Mouse (Mus musculus) MEL (cell line): ENCODE results near the gene B3gnt7. TPM values are rescaled to one million over a fixed set of nuclear protein-coding genes. Genes with fewer than 3 reads are reported as not detected.

ENCODE experiments used
- DNase-seq: peaks from one replicate; pipeline ENCODE4 v3.0.0; 2011; ENCODE audit warnings: low read depth, low spot score
- H3K27ac ChIP-seq: 2 replicates; pipeline ENCODE4 v1.5.1; 2012; ENCODE audit warnings: low read depth, mild to moderate bottlenecking, control low read depth, low read length, moderate library complexity; ENCODE audit not compliant: control insufficient read depth
- H3K27me3 ChIP-seq, 2 experiments: fragments of 150-350 bp in 1 of 2; sonication (generic) in 1 of 2; 2 replicates each; pipeline ENCODE4 v1.6.1; 2012; ENCODE audit warnings: low read length in 2 of 2, mild to moderate bottlenecking in 2 of 2, improper control_type of control experiment in 1 of 2, moderate library complexity in 1 of 2; ENCODE audit not compliant: insufficient read depth in 2 of 2, control insufficient read depth in 1 of 2
- H3K36me3 ChIP-seq, 2 experiments: 2 replicates each; pipeline ENCODE4 v1.6.1; 2012 to 2014; ENCODE audit warnings: low read length in 2 of 2, improper control_type of control experiment in 1 of 2, inconsistent platforms in 1 of 2, mild to moderate bottlenecking in 1 of 2; ENCODE audit not compliant: insufficient read depth in 2 of 2, control insufficient read depth in 1 of 2
- H3K4me1 ChIP-seq, 2 experiments: fragments of 150-350 bp in 1 of 2; sonication (generic) in 1 of 2; 2 replicates each; pipeline ENCODE4 v1.6.1; 2012; ENCODE audit warnings: low read length in 2 of 2, improper control_type of control experiment in 1 of 2, mild to moderate bottlenecking in 1 of 2; ENCODE audit not compliant: insufficient read depth in 2 of 2, control insufficient read depth in 1 of 2
- H3K4me3 ChIP-seq, 2 experiments: fragments of 150-350 bp in 1 of 2; sonication (generic) in 1 of 2; 2 replicates each; pipeline ENCODE4 v1.5.1; 2012; ENCODE audit warnings: low read depth in 2 of 2, low read length in 2 of 2, mild to moderate bottlenecking in 2 of 2, moderate library complexity in 2 of 2, control low read depth in 1 of 2, improper control_type of control experiment in 1 of 2; ENCODE audit not compliant: control insufficient read depth in 1 of 2, insufficient read depth in 1 of 2
- H3K79me2 ChIP-seq: 2 replicates; pipeline ENCODE4 v1.6.1; 2012; ENCODE audit warnings: mild to moderate bottlenecking, low read length, moderate library complexity; ENCODE audit not compliant: control insufficient read depth, poor library complexity, insufficient read depth
- H3K9ac ChIP-seq: 2 replicates; pipeline ENCODE4 v1.6.1; 2012; ENCODE audit warnings: low read depth, mild to moderate bottlenecking, control low read depth, low read length, moderate library complexity; ENCODE audit not compliant: control insufficient read depth, poor library complexity, severe bottlenecking
- H3K9me3 ChIP-seq: fragments of 150-350 bp; sonication (generic); replicated peaks from 2 replicates; pipeline ENCODE4 v1.6.1; 2012; ENCODE audit warnings: mild to moderate bottlenecking, low read length, improper control_type of control experiment, moderate library complexity; ENCODE audit not compliant: insufficient read depth
- CHD1 ChIP-seq: IDR thresholded peaks from 2 replicates; pipeline ENCODE4 v1.6.1; 2012; ENCODE audit warnings: low read depth, mild to moderate bottlenecking, inconsistent platforms, low read length, improper control_type of control experiment
- CTCF ChIP-seq, 3 experiments: IDR thresholded peaks in 2 of 3; conservative IDR thresholded peaks in 1 of 3; 2 replicates each; pipeline ENCODE4 v1.5.1; 2011 to 2012; ENCODE audit warnings: low read length in 3 of 3, low read depth in 2 of 3, mild to moderate bottlenecking in 2 of 3, improper control_type of control experiment in 1 of 3, inconsistent platforms in 1 of 3, mixed read lengths in 1 of 3, moderate library complexity in 1 of 3; ENCODE audit not compliant: control insufficient read depth in 1 of 3, insufficient read depth in 1 of 3, poor library complexity in 1 of 3, severe bottlenecking in 1 of 3
- ELF1 ChIP-seq: IDR thresholded peaks from 2 replicates; pipeline ENCODE4 v1.6.1; 2014; ENCODE audit warnings: low read depth, mild to moderate bottlenecking, inconsistent platforms, low read length, improper control_type of control experiment, moderate library complexity
- EP300 ChIP-seq, 2 experiments: IDR thresholded peaks; 2 replicates each; pipeline ENCODE4 v1.6.1; 2011; ENCODE audit warnings: improper control_type of control experiment in 2 of 2, low read length in 2 of 2, low read depth in 1 of 2, mild to moderate bottlenecking in 1 of 2
- ETS1 ChIP-seq: IDR thresholded peaks from 2 replicates; pipeline ENCODE4 v1.6.1; 2012; ENCODE audit warnings: low read depth, mild to moderate bottlenecking, inconsistent platforms, low read length, improper control_type of control experiment, moderate library complexity
- GABPA ChIP-seq: IDR thresholded peaks from 2 replicates; pipeline ENCODE4 v1.6.1; 2012; ENCODE audit warnings: low read depth, mild to moderate bottlenecking, inconsistent platforms, low read length, improper control_type of control experiment, moderate library complexity
- GATA1 ChIP-seq: IDR thresholded peaks from 2 replicates; pipeline ENCODE4 v1.6.1; 2011; ENCODE audit warnings: low read depth, low read length, improper control_type of control experiment
- HCFC1 ChIP-seq: IDR thresholded peaks from 2 replicates; pipeline ENCODE4 v1.6.1; 2012; ENCODE audit warnings: low read depth, mild to moderate bottlenecking, inconsistent platforms, low read length, improper control_type of control experiment, moderate library complexity
- MAFK ChIP-seq: IDR thresholded peaks from 2 replicates; pipeline ENCODE4 v1.6.1; 2011; ENCODE audit warnings: low read depth, mild to moderate bottlenecking, low read length, improper control_type of control experiment, borderline replicate concordance
- MAX ChIP-seq: IDR thresholded peaks from 2 replicates; pipeline ENCODE4 v1.6.1; 2011; ENCODE audit warnings: low read length, improper control_type of control experiment
- MAZ ChIP-seq: IDR thresholded peaks from 2 replicates; pipeline ENCODE4 v1.6.1; 2012; ENCODE audit warnings: low read depth, mild to moderate bottlenecking, inconsistent platforms, low read length, improper control_type of control experiment
- MEF2A ChIP-seq: IDR thresholded peaks from 2 replicates; pipeline ENCODE4 v1.6.1; 2014; ENCODE audit warnings: low read depth, mild to moderate bottlenecking, inconsistent platforms, low read length, improper control_type of control experiment; ENCODE audit not compliant: poor library complexity, insufficient replicate concordance, severe bottlenecking; ENCODE audit errors: extremely low read depth
- MXI1 ChIP-seq: IDR thresholded peaks from 2 replicates; pipeline ENCODE4 v1.6.1; 2011; ENCODE audit warnings: mild to moderate bottlenecking, low read depth, low read length, improper control_type of control experiment
- MYB ChIP-seq: IDR thresholded peaks from 2 replicates; pipeline ENCODE4 v1.6.1; 2011; ENCODE audit warnings: mild to moderate bottlenecking, low read depth, low read length, improper control_type of control experiment
- POLR2A ChIP-seq, 2 experiments: IDR thresholded peaks; 2 replicates each; pipeline ENCODE4 v1.6.1; 2011 to 2012; ENCODE audit warnings: low read length in 2 of 2, mild to moderate bottlenecking in 2 of 2, control low read depth in 1 of 2, improper control_type of control experiment in 1 of 2, low read depth in 1 of 2, moderate library complexity in 1 of 2; ENCODE audit not compliant: control insufficient read depth in 1 of 2, insufficient read depth in 1 of 2, poor library complexity in 1 of 2
- POLR2AphosphoS2 ChIP-seq: IDR thresholded peaks from 2 replicates; pipeline ENCODE4 v1.6.1; 2011; ENCODE audit warnings: low read length, improper control_type of control experiment
- RCOR1 ChIP-seq: IDR thresholded peaks from 2 replicates; pipeline ENCODE4 v1.6.1; 2012; ENCODE audit warnings: low read depth, mild to moderate bottlenecking, inconsistent platforms, low read length, improper control_type of control experiment
- SIN3A ChIP-seq: IDR thresholded peaks from 2 replicates; pipeline ENCODE4 v1.6.1; 2012; ENCODE audit warnings: low read length, improper control_type of control experiment, inconsistent platforms
- SMC3 ChIP-seq: IDR thresholded peaks from 2 replicates; pipeline ENCODE4 v1.6.1; 2011; ENCODE audit warnings: low read depth, low read length, improper control_type of control experiment
- TAL1 ChIP-seq: IDR thresholded peaks from 2 replicates; pipeline ENCODE4 v1.6.1; 2012; ENCODE audit warnings: mild to moderate bottlenecking, inconsistent platforms, low read length, moderate library complexity, mixed read lengths
- USF1 ChIP-seq: IDR thresholded peaks from 2 replicates; pipeline ENCODE4 v1.6.1; 2014; ENCODE audit warnings: low read depth, mild to moderate bottlenecking, inconsistent platforms, low read length, improper control_type of control experiment, moderate library complexity
- USF2 ChIP-seq, 2 experiments: IDR thresholded peaks; 2 replicates each; pipeline ENCODE4 v1.6.1; 2011 to 2012; ENCODE audit warnings: improper control_type of control experiment in 2 of 2, low read length in 2 of 2, borderline replicate concordance in 1 of 2, inconsistent platforms in 1 of 2, low read depth in 1 of 2, mild to moderate bottlenecking in 1 of 2; ENCODE audit not compliant: insufficient read depth in 1 of 2
- ZC3H11A ChIP-seq: IDR thresholded peaks from 2 replicates; pipeline ENCODE4 v1.6.1; 2012; ENCODE audit warnings: low read depth, mild to moderate bottlenecking, inconsistent platforms, low read length, improper control_type of control experiment
- ZKSCAN1 ChIP-seq: IDR thresholded peaks from 2 replicates; pipeline ENCODE4 v1.6.1; 2012; ENCODE audit warnings: low read depth, mild to moderate bottlenecking, inconsistent platforms, low read length, improper control_type of control experiment, moderate library complexity
- ZMIZ1 ChIP-seq: IDR thresholded peaks from 2 replicates; pipeline ENCODE4 v1.6.1; 2012; ENCODE audit warnings: low read depth, mild to moderate bottlenecking, inconsistent platforms, low read length, improper control_type of control experiment, moderate library complexity
- ZNF384 ChIP-seq: IDR thresholded peaks from 2 replicates; pipeline ENCODE4 v1.6.1; 2012; ENCODE audit warnings: low read depth, mild to moderate bottlenecking, inconsistent platforms, low read length, improper control_type of control experiment
- polyA plus RNA-seq, 2 experiments: library from polyadenylated mRNA; stranded (reverse) in 1 of 2; unstranded in 1 of 2; fragments of >175 nt in 1 of 2; fragments of >200 nt in 1 of 2; gene quantifications; 2 replicates each; pipeline versions ENCODE4 v1.2.1 to v1.2.4; 2012; ENCODE audit warnings: low replicate concordance in 2 of 2, low read depth in 1 of 2; ENCODE audit not compliant: insufficient read length in 2 of 2, insufficient read depth in 1 of 2, missing spikeins in 1 of 2
- total RNA-seq: library from RNA; depleted of rRNA; stranded (reverse); fragments of 300-350 nt; gene quantifications from 2 replicates; pipeline ENCODE4 v1.2.3, GENCODE M21; 2012; rRNA removed

Gene B3gnt7
- total RNA-seq (not detected in 2 replicates), polyA plus RNA-seq (under 1 TPM in 1 of 2 experiments, not detected in 1; 0.40 TPM)

GRCm38 (mm10) chr1:86302532-86302931 is at the start of gene B3gnt7:
B3gnt7 (plus strand) TSS chr1:86302832.
- no peaks in the 10 kb centered on the region for H3K4me1 ChIP-seq
- H3K4me3 ChIP-seq: peak within 1 kb of the TSS in 1 of 2 experiments; percentile 4; a peak in 1 of 4 replicates
- H3K9me3 ChIP-seq: no peaks in the 10 kb centered on the region
- no peak within 1 kb of the TSS for H3K27ac ChIP-seq
- H3K79me2 ChIP-seq: no peaks in the 10 kb centered on the region
- no peak for DNase-seq
- no peaks in the 10 kb centered on the region for H3K36me3 ChIP-seq
- H3K9ac ChIP-seq: no peak within 1 kb of the TSS
- TF ChIP-seq ZC3H11A: no peak
- TF ChIP-seq RCOR1: no peak
- no peak for TF ChIP-seq MEF2A
- TF ChIP-seq ZKSCAN1: no peak
- TF ChIP-seq GABPA: no peak
- no peak for TF ChIP-seq ELF1
- no peak for TF ChIP-seq SIN3A
- TF ChIP-seq ETS1: no peak
- TF ChIP-seq MXI1: no peak
- no peak for TF ChIP-seq EP300 (IDR thresholded peaks at IDR 0.05; ENCODE audit: low read depth in 1 of 2, low read length in 2 of 2)
- TF ChIP-seq ZMIZ1: no peak
- no peak for TF ChIP-seq HCFC1
- TF ChIP-seq MAFK: no peak
- no peak for TF ChIP-seq MAZ
- no peak for TF ChIP-seq MAX
- TF ChIP-seq POLR2A (IDR thresholded peaks at IDR 0.05; ENCODE audit: control insufficient read depth in 1 of 2, insufficient read depth in 1 of 2, low read depth in 1 of 2, low read length in 2 of 2, poor library complexity in 1 of 2): no peak
- no peak for TF ChIP-seq TAL1
- TF ChIP-seq CHD1: no peak
- TF ChIP-seq SMC3: no peak
- H3K27me3 ChIP-seq: peaks cover 0 to 4% of the 10 kb centered on the region in 2 experiments; a peak in 1 of 4 replicates

DNA sequence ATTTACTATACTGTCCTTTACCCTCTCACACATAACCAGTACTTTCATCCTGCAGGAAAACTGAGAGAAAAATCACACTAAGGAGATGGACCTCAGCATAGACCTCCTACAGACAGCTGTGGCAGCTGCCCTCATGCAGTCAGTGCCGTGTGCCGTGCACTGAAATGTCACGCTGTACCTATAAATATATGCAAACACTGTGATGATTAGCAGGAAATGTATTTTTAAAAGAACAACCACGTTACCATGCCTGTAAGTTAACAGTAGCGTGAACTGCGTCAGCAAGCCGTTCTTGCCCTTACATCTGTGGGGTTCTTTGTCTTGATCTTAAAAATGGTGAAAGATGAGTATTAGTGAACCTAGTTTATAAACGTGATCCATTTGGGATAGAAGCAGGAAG is 49.2 kb upstream of the B3gnt7 start:
- Histone ChIP-seq H3K9ac (no peak overlapping the region), H3K4me1 (peaks cover 0 to 6% of the 10 kb centered on the region in 2 experiments; a peak in 2 of 4 replicates)
- TF ChIP-seq SIN3A: no peak
- TF ChIP-seq TAL1: no peak
- no peak for TF ChIP-seq ZNF384
- TF ChIP-seq USF1: no peak
- TF ChIP-seq MEF2A: no peak
- TF ChIP-seq USF2 (IDR thresholded peaks at IDR 0.05; ENCODE audit: borderline replicate concordance in 1 of 2, insufficient read depth in 1 of 2, low read depth in 1 of 2, low read length in 2 of 2): no peak
- no peak for TF ChIP-seq CTCF (IDR thresholded peaks at IDR 0.05 in 2 of 3, conservative IDR thresholded peaks at IDR 0.05 in 1 of 3; ENCODE audit: control insufficient read depth in 1 of 3, insufficient read depth in 1 of 3, low read depth in 2 of 3, low read length in 3 of 3, poor library complexity in 1 of 3, severe bottlenecking in 1 of 3)
- TF ChIP-seq MAX: no peak
- no peak for TF ChIP-seq POLR2AphosphoS2
- no peak for TF ChIP-seq CHD1
- TF ChIP-seq GATA1: no peak
- no peak for TF ChIP-seq MYB
- TF ChIP-seq, all 39 proteins: peak for 0
- no peak for DNase-seq
- no peak overlapping the region for H3K4me3 ChIP-seq
- H3K36me3 ChIP-seq: no peaks in the 10 kb centered on the region; a peak in 1 of 4 replicates
- no peaks in the 10 kb centered on the region for H3K9me3 ChIP-seq
- no peaks in the 10 kb centered on the region for H3K27me3 ChIP-seq
- H3K27ac ChIP-seq: no peak overlapping the region
- no peaks in the 10 kb centered on the region for H3K79me2 ChIP-seq
